Mouse (Mus musculus) hindbrain, postnatal 0 days (tissue): ENCODE data around the gene Pik3c2g. TPM values are rescaled to one million over a fixed set of nuclear protein-coding genes. Genes with fewer than 3 reads are reported as not detected.

Experiments used
- ATAC-seq: fragments of 200-750 bp; cut with Nextera tagmentation; 2 replicates; pipeline ENCODE4 v1.8.0; 2017; ENCODE audit warnings: mild to moderate bottlenecking, moderate TSS enrichment, moderate library complexity
- DNase-seq: peaks from one replicate; pipeline ENCODE4 v3.0.0-alpha.2; 2015; ENCODE audit warnings: low spot score
- H3K27ac ChIP-seq: fragments of 300-500 bp; sonication (generic); 2 replicates; pipeline ENCODE4 v1.5.1; 2014; ENCODE audit warnings: mild to moderate bottlenecking
- H3K27me3 ChIP-seq: fragments of 300-500 bp; sonication (generic); 2 replicates; pipeline ENCODE4 v1.6.1; 2014; ENCODE audit warnings: low read length, mixed read lengths; ENCODE audit not compliant: insufficient read depth
- H3K36me3 ChIP-seq: fragments of 300-500 bp; sonication (generic); 2 replicates; pipeline ENCODE4 v1.6.1; 2014; ENCODE audit warnings: low read length, mixed read lengths; ENCODE audit not compliant: insufficient read depth
- H3K4me1 ChIP-seq: fragments of 300-500 bp; sonication (generic); 2 replicates; pipeline ENCODE4 v1.6.1; 2014; ENCODE audit warnings: antibody characterized with exemption, low read length, mixed read lengths; ENCODE audit not compliant: insufficient read depth
- H3K4me2 ChIP-seq: fragments of 300-500 bp; sonication (generic); 2 replicates; pipeline ENCODE4 v1.6.1; 2014; ENCODE audit warnings: low read depth, mild to moderate bottlenecking, low read length, moderate library complexity, mixed read lengths
- H3K4me3 ChIP-seq: fragments of 300-500 bp; sonication (generic); 2 replicates; pipeline ENCODE4 v1.5.1; 2014; ENCODE audit warnings: low read length
- H3K9ac ChIP-seq: fragments of 300-500 bp; sonication (generic); replicated peaks from 2 replicates; pipeline ENCODE4 v1.6.1; 2014; ENCODE audit warnings: mild to moderate bottlenecking, low read length, moderate library complexity, mixed read lengths
- H3K9me3 ChIP-seq: fragments of 300-500 bp; sonication (generic); 2 replicates; pipeline ENCODE4 v1.6.1; 2016; ENCODE audit warnings: low read length, mixed read lengths
- CTCF ChIP-seq: IDR thresholded peaks from 2 replicates; pipeline ENCODE4 v1.5.1; 2016; ENCODE audit warnings: antibody characterized with exemption, control low read depth, low read depth
- WGBS: fragments of 180-500 bp; shearing (Covaris S2); extraction: QIAGEN DNeasy Blood & Tissue Kit; methylation state at CpG from one replicate; pipeline ENCODE4 v1.1.7; 2014; 5-methylcytosine and 5-hydroxymethylcytosine counted together
- polyA plus RNA-seq: library from polyadenylated mRNA; unstranded; fragments of >200 nt; fragmentation: Nextera tagmentation; extraction: Ambion mirVana; gene quantifications from 2 replicates; pipeline ENCODE4 v1.2.1, GENCODE M21; 2015
- total RNA-seq: library from RNA; depleted of rRNA; stranded (reverse); fragments of >200 nt; gene quantifications from 2 replicates; pipeline ENCODE4 v1.2.3, GENCODE M21; 2014; rRNA removed

Pik3c2g gene
- total and polyA plus RNA-seq, 2 experiments from 2014 or later, result 0.50 to 1.1 TPM

- H3K36me3 ChIP-seq, result no peaks in the 10 kb centered on the region
These were observed 391.1 kb downstream of the Pik3c2g start for GRCm38 (mm10) chr6:139978114-139978513.

DNA sequence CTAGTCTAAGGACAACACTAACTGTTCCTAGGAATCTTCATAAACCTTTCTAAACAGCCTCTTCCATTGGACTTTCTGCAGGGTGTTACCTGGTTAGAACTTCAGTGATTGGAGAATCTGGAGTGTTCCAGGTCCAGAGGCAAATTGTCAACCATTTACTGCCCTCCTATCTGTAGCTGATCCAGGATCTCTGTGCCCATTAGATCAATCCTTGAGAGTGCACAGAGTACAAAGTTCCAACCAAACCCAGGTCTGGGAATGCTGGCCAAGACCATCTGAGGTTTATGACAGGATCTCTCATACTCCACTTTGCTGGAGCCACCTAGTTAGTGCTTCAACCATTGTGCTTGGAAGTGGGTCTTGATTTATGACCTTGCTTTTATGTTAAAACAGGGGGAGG, 394.0 kb downstream of the Pik3c2g start:
- Histone ChIP-seq H3K9ac (no peak overlapping the region), H3K4me1 (no peaks in the 10 kb centered on the region), H3K27ac (no peak overlapping the region), H3K36me3 (no peaks in the 10 kb centered on the region), H3K4me3 (no peak overlapping the region), H3K9me3 (no peaks in the 10 kb centered on the region), H3K27me3 (no peaks in the 10 kb centered on the region), H3K4me2 (no peak overlapping the region)
- no peak for ATAC-seq
- no peak for TF ChIP-seq CTCF
- DNase-seq, result no peak

More at GRCm38 (mm10) chr6:139978114-139978513, 391.1 kb downstream of the Pik3c2g start:
- Histone ChIP-seq H3K4me1 (no peaks in the 10 kb centered on the region), H3K27me3 (no peaks in the 10 kb centered on the region), H3K9ac (no peak overlapping the region), H3K27ac (no peak overlapping the region), H3K4me3 (no peak overlapping the region), H3K4me2 (no peak overlapping the region), H3K9me3 (no peaks in the 10 kb centered on the region)
- no peak for DNase-seq
- 50% methylated on average over 3 of the region's 3 CpGs for WGBS
- no peak for TF ChIP-seq CTCF
- ATAC-seq, result no peak

DNA sequence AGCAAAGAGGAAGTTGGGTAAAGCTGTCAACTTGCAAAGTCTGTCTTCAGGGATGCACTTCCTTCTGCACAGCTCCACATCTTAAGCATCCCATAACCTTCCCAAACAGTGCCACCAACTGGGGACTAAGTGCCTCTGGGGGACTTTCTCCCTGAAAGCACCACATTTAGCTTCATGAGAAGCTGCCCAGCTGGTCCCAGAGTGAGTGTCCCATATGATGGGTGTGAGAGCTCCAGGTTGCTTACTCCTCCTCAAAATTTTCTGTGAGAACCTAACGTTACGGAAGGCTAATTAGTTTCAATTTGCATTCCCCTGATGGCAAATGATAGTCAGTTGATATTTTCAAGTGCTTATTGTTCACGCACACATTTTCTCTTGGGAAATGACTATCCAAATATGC, 397.0 kb downstream of the Pik3c2g start:
- Histone ChIP-seq H3K4me2 (no peak overlapping the region), H3K27ac (no peak overlapping the region), H3K4me3 (no peak overlapping the region), H3K36me3 (no peaks in the 10 kb centered on the region), H3K9ac (no peak overlapping the region), H3K9me3 (no peaks in the 10 kb centered on the region), H3K4me1 (no peaks in the 10 kb centered on the region), H3K27me3 (no peaks in the 10 kb centered on the region)
- TF ChIP-seq CTCF, result no peak
- WGBS, result 88% methylated on average over 3 of the region's 3 CpGs
- no peak for ATAC-seq
- DNase-seq, result no peak

GRCm38 (mm10) chr6:139986564-139986963, 399.5 kb downstream of the Pik3c2g start:
- no peak for TF ChIP-seq CTCF
- WGBS, result 84% methylated on average over 2 of the region's 2 CpGs
- ATAC-seq, result no peak
- H3K27ac ChIP-seq, result no peak overlapping the region
- no peaks in the 10 kb centered on the region for H3K27me3 ChIP-seq
- H3K4me2 ChIP-seq, result no peak overlapping the region
- no peak for DNase-seq
- H3K4me1 ChIP-seq, result no peaks in the 10 kb centered on the region
- no peak overlapping the region for H3K4me3 ChIP-seq
- no peak overlapping the region for H3K9ac ChIP-seq
- H3K36me3 ChIP-seq, result no peaks in the 10 kb centered on the region
- no peaks in the 10 kb centered on the region for H3K9me3 ChIP-seq

GRCm38 (mm10) chr6:139989075-139989474, 402.1 kb downstream of the Pik3c2g start:
- H3K9me3 ChIP-seq, result no peaks in the 10 kb centered on the region
- no peaks in the 10 kb centered on the region for H3K4me1 ChIP-seq
- ATAC-seq (no peak), DNase-seq (no peak)
- 74% methylated on average over 6 of the region's 6 CpGs for WGBS
- no peak overlapping the region for H3K4me2 ChIP-seq
- no peak overlapping the region for H3K9ac ChIP-seq
- H3K4me3 ChIP-seq, result no peak overlapping the region
- H3K36me3 ChIP-seq, result no peaks in the 10 kb centered on the region
- H3K27ac ChIP-seq, result no peak overlapping the region
- TF ChIP-seq CTCF, result no peak
- no peaks in the 10 kb centered on the region for H3K27me3 ChIP-seq

DNA sequence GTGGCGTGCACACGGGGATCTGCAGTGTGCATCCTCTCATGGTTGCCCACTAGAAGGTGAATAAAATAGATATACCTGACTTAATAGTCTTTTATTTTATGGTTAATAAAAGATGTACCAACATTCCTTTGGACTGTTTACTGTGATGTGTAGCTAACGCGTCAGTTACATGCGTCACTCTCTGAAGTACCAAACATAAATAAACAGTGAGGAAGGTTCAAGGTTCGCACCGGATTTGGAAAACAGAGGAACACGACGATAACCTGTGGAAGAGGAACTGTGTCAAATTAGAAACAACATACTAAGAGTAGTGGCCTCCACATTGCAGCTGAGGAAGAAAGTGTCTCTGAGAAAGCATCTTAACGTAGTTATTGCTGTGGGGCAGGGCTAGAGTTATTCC, 402.6 kb downstream of the Pik3c2g start:
- Histone ChIP-seq H3K27ac (no peak overlapping the region), H3K36me3 (no peaks in the 10 kb centered on the region), H3K4me1 (no peaks in the 10 kb centered on the region), H3K9me3 (no peaks in the 10 kb centered on the region), H3K27me3 (no peaks in the 10 kb centered on the region), H3K4me3 (no peak overlapping the region), H3K9ac (no peak overlapping the region), H3K4me2 (no peak overlapping the region)
- ATAC-seq, result no peak
- 85% methylated on average over 10 of the region's 10 CpGs for WGBS
- TF ChIP-seq CTCF, result no peak
- no peak for DNase-seq

DNA sequence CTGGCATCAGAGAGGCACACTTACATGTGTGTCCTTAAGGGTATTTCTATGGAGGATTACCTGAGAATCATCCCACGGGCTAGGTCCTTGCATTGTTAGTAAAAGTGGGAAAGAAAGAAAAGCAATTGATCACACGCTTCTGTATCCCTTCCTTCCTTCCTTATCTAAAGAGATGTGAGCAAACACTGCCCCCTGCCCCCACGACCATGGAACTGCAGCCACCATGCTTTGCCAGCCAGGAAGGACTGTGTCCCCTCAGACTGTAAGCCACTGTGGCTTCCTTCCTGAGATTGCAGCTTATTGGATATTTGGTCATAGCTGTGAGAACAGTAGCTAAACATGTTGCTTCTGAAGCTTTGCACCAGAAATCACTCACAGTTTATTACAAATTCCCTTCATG, 418.2 kb downstream of the Pik3c2g start:
- H3K4me1 ChIP-seq, result no peaks in the 10 kb centered on the region
- H3K9me3 ChIP-seq, result no peaks in the 10 kb centered on the region
- H3K4me3 ChIP-seq, result no peak overlapping the region
- H3K27me3 ChIP-seq, result no peaks in the 10 kb centered on the region
- 78% methylated on average over 3 of the region's 3 CpGs for WGBS
- no peak overlapping the region for H3K27ac ChIP-seq
- no peaks in the 10 kb centered on the region for H3K36me3 ChIP-seq
- no peak for ATAC-seq
- H3K4me2 ChIP-seq, result no peak overlapping the region
- no peak overlapping the region for H3K9ac ChIP-seq
- no peak for DNase-seq
- TF ChIP-seq CTCF, result no peak

Other genes with a start within 250 kb of the Pik3c2g start
- not detected in 2 replicates for gene Rergl, start 85.2 kb upstream of the Pik3c2g start, total RNA-seq
- gene Rergl, start 85.2 kb upstream of the Pik3c2g start, polyA plus RNA-seq, result not detected in 2 replicates